Mouse (Mus musculus) hematopoietic stem cell, adult 5-6 weeks (primary cell): ENCODE measurements around the gene Fam181b. TPM values are rescaled to one million over a fixed set of nuclear protein-coding genes. Genes with fewer than 3 reads are reported as not detected.

ENCODE experiments used
- ATAC-seq, 2 experiments: fragments of 125-278 bp in 1 of 2; replicated peaks in 1 of 2; 2 replicates each; pipeline ENCODE4 v1.8.0; 2016 to 2017; ENCODE audit warnings: inconsistent platforms in 2 of 2, mild to moderate bottlenecking in 2 of 2, moderate number of reproducible peaks in 2 of 2, low read depth in 1 of 2, moderate TSS enrichment in 1 of 2; ENCODE audit not compliant: low FRiP score in 2 of 2, poor library complexity in 2 of 2, severe bottlenecking in 2 of 2, insufficient read depth in 1 of 2, low TSS enrichment in 1 of 2
- total RNA-seq: library from RNA; stranded (forward); fragments of 172-1452, 232-1000 nt; gene quantifications from 2 replicates; pipeline ENCODE4 v1.2.3, GENCODE M21; 2017

Fam181b gene
- 1.0 and 1.6 TPM in 2 replicates for total RNA-seq

- peak; percentile 92 to 96 for ATAC-seq
Measured at GRCm38 (mm10) chr7:93079785-93080730, at the start of gene Fam181b. Gene Fam181b (plus strand): TSS chr7:93079865.

GRCm38 (mm10) chr7:93037763-93038471 lies 41.7 kb upstream of the Fam181b start:
- no peak for ATAC-seq

GRCm38 (mm10) chr7:93038472-93038828 lies 41.2 kb upstream of the Fam181b start:
- ATAC-seq, result peak in 1 of 2 experiments; percentile 29; a peak in 1 of 4 replicates

- ATAC-seq, result no peak
Measured at GRCm38 (mm10) chr7:93039542-93039941, 40.1 kb upstream of the Fam181b start.

GRCm38 (mm10) chr7:93044359-93044758 lies 35.3 kb upstream of the Fam181b start:
- peak; percentile 57 to 85 for ATAC-seq

GRCm38 (mm10) chr7:93044788-93045187 lies 34.9 kb upstream of the Fam181b start:
- no peak for ATAC-seq

- ATAC-seq, result no peak
Measured at GRCm38 (mm10) chr7:93060831-93061230, 18.8 kb upstream of the Fam181b start.

GRCm38 (mm10) chr7:93061747-93062146 lies 17.9 kb upstream of the Fam181b start:
- no peak for ATAC-seq

GRCm38 (mm10) chr7:93062189-93062588 lies 17.5 kb upstream of the Fam181b start:
- ATAC-seq, result no peak

- ATAC-seq, result no peak
Measured at GRCm38 (mm10) chr7:93067464-93068015, 12.1 kb upstream of the Fam181b start.

- ATAC-seq, result no peak
Measured at GRCm38 (mm10) chr7:93076435-93076960, 3.2 kb upstream of the Fam181b start.

GRCm38 (mm10) chr7:93079420-93079784 lies 263 bp upstream of the Fam181b start:
- no peak for ATAC-seq

- ATAC-seq, result peak; percentile 13 to 23; a peak in 3 of 4 replicates
Measured at GRCm38 (mm10) chr7:93080731-93081430, 1.2 kb downstream of the Fam181b start.

GRCm38 (mm10) chr7:93093371-93094058 lies 13.8 kb downstream of the Fam181b start:
- peak; percentile 93 to 94 for ATAC-seq

- peak; percentile 68 to 71 for ATAC-seq
Measured at GRCm38 (mm10) chr7:93095511-93095910, 15.8 kb downstream of the Fam181b start.

- ATAC-seq, result no peak
Measured at GRCm38 (mm10) chr7:93104776-93105340, 25.2 kb downstream of the Fam181b start.
